Comparison of ENCODE assay signal across 11 mouse cellular contexts in genomic region chr17:8305801-8306200, GRCm38 (mm10). TPM values are rescaled to one million over a fixed set of nuclear protein-coding genes. Genes with fewer than 3 reads are reported as not detected.
DNase-seq lines count a peak whose midpoint lies in the region; ATAC-seq and TF ChIP-seq lines count a peak whose summit lies in the region.
"Had no signal": no experiment of that assay in that cellular context is flagged by ENCODE, and none has a peak within 500 bp of the region (broad histone marks: within the 10 kb centered on the region; RNA-seq: fewer than 3 reads in every experiment).

No protein-coding gene starts in this region.

- H3K4me2 ChIP-seq in midbrain, embryonic 16.5 days (ENCODE audit: low read length): no peak overlapping the region
- H3K4me2 ChIP-seq: limb, embryonic 15.5 days; neural tube, embryonic 13.5 days had no signal

- peak; percentile 52; the same call in 1 of the 2 replicates for TF ChIP-seq CTCF in kidney, adult 2 months (conservative IDR thresholded peaks at IDR 0.05; ENCODE audit: insufficient read depth, insufficient read length, low read depth, low read length)
- 0 out of 2 replicates have a peak, but pooled peaks have one; percentile 22 for TF ChIP-seq CTCF in bone marrow, adult 2 months (IDR thresholded peaks at IDR 0.05; ENCODE audit: control insufficient read depth, insufficient read depth, low read length)

- H3K27me3 ChIP-seq in kidney, adult 2 months (replicated peaks; ENCODE audit: control insufficient read depth, insufficient read depth, low read length): no peaks in the 10 kb centered on the region
- H3K27me3 ChIP-seq in midbrain, embryonic 16.5 days (ENCODE audit: control insufficient read depth, insufficient read depth, low read depth, low read length): no peaks in the 10 kb centered on the region; the same call in 1 of the 2 replicates
- H3K27me3 ChIP-seq: limb, embryonic 15.5 days had no signal

- peak overlapping the region; percentile 45 for H3K27ac ChIP-seq in kidney, adult 2 months (ENCODE audit: insufficient read depth, low read depth, low read length)
- H3K27ac ChIP-seq in bone marrow, adult 2 months (ENCODE audit: control insufficient read depth, insufficient read depth, low read depth, low read length, poor library complexity): no peak overlapping the region
- no peak overlapping the region for H3K27ac ChIP-seq in midbrain, embryonic 16.5 days (ENCODE audit: low read length)
- H3K27ac ChIP-seq: limb, embryonic 15.5 days; neural tube, embryonic 13.5 days had no signal

- no peak overlapping the region for H3K4me3 ChIP-seq in kidney, adult 2 months (ENCODE audit: insufficient read depth, low read depth, low read length)
- no peak overlapping the region for H3K4me3 ChIP-seq in bone marrow, adult 2 months (replicated peaks; ENCODE audit: control insufficient read depth, low read depth, low read length)
- no peak overlapping the region for H3K4me3 ChIP-seq in midbrain, embryonic 16.5 days (ENCODE audit: low read depth, low read length)
- H3K4me3 ChIP-seq: limb, embryonic 15.5 days; neural tube, embryonic 13.5 days had no signal

- 31% methylated on average over 3 of the region's 3 CpGs for WGBS in kidney, adult 2 months
- WGBS in bone marrow, adult 2 months: 57% methylated on average over 3 of the region's 3 CpGs
- WGBS in midbrain, embryonic 16.5 days: 32% methylated on average over 3 of the region's 3 CpGs

- H3K9me3 ChIP-seq in midbrain, embryonic 16.5 days (replicated peaks; ENCODE audit: control insufficient read depth, low read length, poor library complexity, severe bottlenecking): no peaks in the 10 kb centered on the region
- H3K9me3 ChIP-seq: limb, embryonic 15.5 days; neural tube, embryonic 13.5 days had no signal

- no peak overlapping the region for H3K9ac ChIP-seq in midbrain, embryonic 16.5 days (ENCODE audit: low read depth, low read length)
- H3K9ac ChIP-seq: limb, embryonic 15.5 days; neural tube, embryonic 13.5 days had no signal

- no peak for DNase-seq in kidney, adult 2 months
- DNase-seq in kidney, adult 11 months: no peak
- DNase-seq in 3134 (ENCODE audit: extremely low read depth, insufficient read length, low spot score) (peak; percentile 54), A20 (ENCODE audit: low read depth, low spot score) (peak; percentile 38)
- no peak for DNase-seq in cerebellum, adult 11-12 months
- no peak for DNase-seq in cerebellum, adult 9-11 months
- DNase-seq: cerebellum, adult 18-20 months had no signal

- TF ChIP-seq POLR2A in kidney, adult 2 months (IDR thresholded peaks at IDR 0.05; ENCODE audit: low read depth, low read length): no peak
- no peak for TF ChIP-seq POLR2A in bone marrow, adult 2 months (IDR thresholded peaks at IDR 0.05; ENCODE audit: borderline replicate concordance, control insufficient read depth, low read depth, low read length)

- H3K36me3 ChIP-seq in kidney, adult 2 months (ENCODE audit: control insufficient read depth, insufficient read depth, low read length): no peaks in the 10 kb centered on the region
- H3K36me3 ChIP-seq in midbrain, embryonic 16.5 days (ENCODE audit: control insufficient read depth, insufficient read depth, low read length): no peaks in the 10 kb centered on the region
- H3K36me3 ChIP-seq: limb, embryonic 15.5 days; neural tube, embryonic 13.5 days had no signal

- ATAC-seq in midbrain, embryonic 16.5 days: no peak

- H3K4me1 ChIP-seq in kidney, adult 2 months (ENCODE audit: control insufficient read depth, insufficient read depth, low read length): no peaks in the 10 kb centered on the region; the same call in 1 of the 2 replicates
- no peaks in the 10 kb centered on the region; the same call in 1 of the 2 replicates for H3K4me1 ChIP-seq in bone marrow, adult 2 months (ENCODE audit: control insufficient read depth, insufficient read depth, low read length)
- no peaks in the 10 kb centered on the region for H3K4me1 ChIP-seq in midbrain, embryonic 16.5 days (ENCODE audit: control insufficient read depth, insufficient read depth, low read length)
- H3K4me1 ChIP-seq: limb, embryonic 15.5 days had no signal

RNA-seq across cellular contexts. Expression of gene Sft2d1, which starts 5.1 kb away (rescaled TPM):
- polyA plus RNA-seq in kidney, adult 2 months (2012; rRNA removed): 70.2 and 76.1 TPM in 2 replicates
- 11.9 and 17.9 TPM in 2 replicates for polyA plus RNA-seq in bone marrow, adult 2 months (2011; ENCODE audit: insufficient read depth, insufficient read length, low replicate concordance, missing spikeins)
- 198 and 209 TPM in 2 replicates for polyA plus RNA-seq in midbrain, embryonic 16.5 days (2015; fragmentation: Nextera tagmentation; extraction: Ambion mirVana)

RNA-seq across cellular contexts. Expression of gene Mpc1, which starts 23.1 kb away (rescaled TPM):
- 519 and 608 TPM in 2 replicates for polyA plus RNA-seq in kidney, adult 2 months (2012; rRNA removed)
- 26.7 and 40.1 TPM in 2 replicates for polyA plus RNA-seq in bone marrow, adult 2 months (2011; ENCODE audit: insufficient read depth, insufficient read length, low replicate concordance, missing spikeins)
- 293 and 338 TPM in 2 replicates for polyA plus RNA-seq in midbrain, embryonic 16.5 days (2015; fragmentation: Nextera tagmentation; extraction: Ambion mirVana)

RNA-seq across cellular contexts. Expression of gene Prr18, which starts 31.5 kb away (rescaled TPM):
- 0.05 and 0.14 TPM in 2 replicates for polyA plus RNA-seq in kidney, adult 2 months (2012; rRNA removed)
- not detected in 2 replicates for polyA plus RNA-seq in bone marrow, adult 2 months (2011; ENCODE audit: insufficient read depth, insufficient read length, low replicate concordance, missing spikeins)
- polyA plus RNA-seq in midbrain, embryonic 16.5 days (2015; fragmentation: Nextera tagmentation; extraction: Ambion mirVana): 16.5 and 17.8 TPM in 2 replicates

RNA-seq across cellular contexts. Expression of gene T2, which starts 50.0 kb away (rescaled TPM):
- 0.06 TPM in 1 of 2 replicates, not detected in the other for polyA plus RNA-seq in kidney, adult 2 months (2012; rRNA removed)
- polyA plus RNA-seq in bone marrow, adult 2 months (2011; ENCODE audit: insufficient read depth, insufficient read length, low replicate concordance, missing spikeins): not detected in 2 replicates
- 0.53 and 0.88 TPM in 2 replicates for polyA plus RNA-seq in midbrain, embryonic 16.5 days (2015; fragmentation: Nextera tagmentation; extraction: Ambion mirVana)

Comparison
In these comparisons a context has a peak if more than half of its experiments do, and no peak if none do; other contexts are left out.
1. DNase-seq: peak in 3134 (single experiment) and A20 (single experiment); none in kidney, adult 2 months (single experiment), kidney, adult 11 months (single experiment), cerebellum, adult 11-12 months (single experiment) and cerebellum, adult 9-11 months (single experiment).
2. RNA of gene Prr18, which starts 31.5 kb away (polyA plus RNA-seq): 16.5 to 17.8 TPM in midbrain, embryonic 16.5 days; not detected in bone marrow, adult 2 months and 0.05 to 0.14 TPM in kidney, adult 2 months; every median in the first group is over 10 times any median in the second.